Mouse (Mus musculus): ENCODE results near the gene Zfp780b.
"Not testable (repeated sequence)": the region's sequence is repeated elsewhere in the genome, so short reads cannot be mapped to it uniquely, and the experiment has no call there.

Zfp780b gene

GRCm38 (mm10) chr7:27978683-27979528 is at the start of gene Zfp780b:
Gene Zfp780b (minus strand): TSS chr7:27979171.
- DNase-seq = peak; percentile 70

GRCm38 (mm10) chr7:28014445-28014810 is 35.5 kb upstream of the Zfp780b start:
- DNase-seq = no peak

- DNase-seq = peak; percentile 74
Observed at GRCm38 (mm10) chr7:28013549-28014444, 34.8 kb upstream of the Zfp780b start, which contains the start of gene Zfp850. Gene Zfp850 (minus strand): TSS chr7:28014115.

- no peak for DNase-seq
Observed at GRCm38 (mm10) chr7:28010271-28010670, 31.3 kb upstream of the Zfp780b start.

- no peak for DNase-seq
Observed at GRCm38 (mm10) chr7:27982197-27982596, 3.2 kb upstream of the Zfp780b start.

- DNase-seq = not testable (repeated sequence)
Observed at GRCm38 (mm10) chr7:27949451-27949850, 29.5 kb downstream of the Zfp780b start.

- DNase-seq = peak; percentile 12
Observed at GRCm38 (mm10) chr7:27941869-27942268, 37.1 kb downstream of the Zfp780b start.

GRCm38 (mm10) chr7:27933800-27934158 is 45.2 kb downstream of the Zfp780b start:
- not testable (repeated sequence) for DNase-seq

GRCm38 (mm10) chr7:27933050-27933799 is 45.7 kb downstream of the Zfp780b start:
- DNase-seq = no peak

- DNase-seq = peak; percentile 34
Observed at GRCm38 (mm10) chr7:27928818-27929695, 49.9 kb downstream of the Zfp780b start, which contains the start of gene Zfp974. Gene Zfp974 (minus strand): TSS chr7:27929460.

GRCm38 (mm10) chr7:27927041-27927440 is 51.9 kb downstream of the Zfp780b start:
- not testable (repeated sequence) for DNase-seq

GRCm38 (mm10) chr7:27910952-27911351 is 68.0 kb downstream of the Zfp780b start:
- DNase-seq = not testable (repeated sequence)
